Mouse (Mus musculus): Measurements from ENCODE around the gene Celsr2. TPM values are rescaled to one million over a fixed set of nuclear protein-coding genes. Genes with fewer than 3 reads are reported as not detected.
A peak's percentile ranks its signal among the peaks of the same experiment; 100 is the strongest.

The Celsr2 gene
- polyA plus RNA-seq (2016; fragmentation: Nextera tagmentation; extraction: Ambion mirVana), result 32.1 and 35.1 TPM in 2 replicates

DNA sequence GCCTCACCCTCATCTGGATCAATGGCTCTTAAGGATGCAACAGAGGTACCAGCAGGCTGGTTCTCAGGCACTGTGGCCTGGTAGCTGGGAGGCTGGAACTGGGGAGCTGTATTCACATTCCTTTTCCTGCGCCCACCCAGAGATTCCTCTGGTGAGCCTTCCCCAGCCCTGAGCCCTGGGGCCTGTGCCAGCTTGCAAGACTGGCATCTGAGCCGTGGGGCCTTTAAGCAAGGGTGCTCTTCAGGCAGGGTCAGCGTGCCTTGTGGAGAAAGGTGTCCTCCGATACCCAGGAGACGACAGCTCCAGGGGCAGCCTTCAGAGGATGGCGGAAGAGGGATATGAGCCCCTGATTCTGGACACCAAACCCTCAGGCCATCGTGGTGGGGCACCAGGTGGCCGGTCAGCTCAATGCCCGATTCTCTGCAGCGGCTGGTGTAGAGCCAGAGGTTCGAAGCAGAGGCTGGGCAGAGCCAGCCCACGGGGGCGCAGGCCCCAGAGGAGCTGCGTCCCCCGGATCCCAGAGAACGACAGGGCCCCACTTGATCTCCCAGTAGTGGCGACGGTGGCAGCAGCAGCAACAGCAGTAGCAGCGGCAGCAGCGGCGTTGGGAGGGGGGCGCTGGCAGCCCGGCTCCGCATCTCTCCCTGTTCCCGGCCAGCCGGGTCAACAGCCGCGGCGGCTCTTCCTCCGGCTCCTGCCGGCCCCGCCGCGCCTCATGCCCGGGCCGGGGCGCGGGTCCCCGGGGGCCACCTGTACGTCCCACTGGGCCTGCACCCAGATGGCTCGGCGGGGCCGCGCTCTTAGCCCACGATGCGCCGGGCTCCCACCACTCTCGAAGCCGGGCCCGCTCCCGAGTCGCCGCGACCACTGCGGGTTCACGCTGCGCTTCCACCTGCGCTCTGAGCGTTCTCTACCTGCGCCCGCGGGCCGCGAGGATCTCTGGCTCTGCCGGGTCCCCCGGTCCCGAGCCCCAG lies at the start of gene Celsr2:
TSS of gene Celsr2 (minus strand) at position 696 of the 974 bp plus-strand sequence.
- Histone ChIP-seq H3K36me3 (replicated peaks) (peaks cover 50% of the 10 kb centered on the region), H3K27me3 (ENCODE audit: poor library complexity, severe bottlenecking) (peaks cover 28% of the 10 kb centered on the region), H3K9me3 (peaks cover 28% of the 10 kb centered on the region), H3K27ac (peak within 1 kb of the TSS; percentile 96), H3K4me3 (peak within 1 kb of the TSS; percentile 86), H3K4me1 (peaks cover 53% of the 10 kb centered on the region)
- DNase-seq (ENCODE audit: extremely low spot score, low spot score), result peak; percentile 62
- WGBS, result 6% methylated on average over 63 of the region's 67 CpGs

DNA sequence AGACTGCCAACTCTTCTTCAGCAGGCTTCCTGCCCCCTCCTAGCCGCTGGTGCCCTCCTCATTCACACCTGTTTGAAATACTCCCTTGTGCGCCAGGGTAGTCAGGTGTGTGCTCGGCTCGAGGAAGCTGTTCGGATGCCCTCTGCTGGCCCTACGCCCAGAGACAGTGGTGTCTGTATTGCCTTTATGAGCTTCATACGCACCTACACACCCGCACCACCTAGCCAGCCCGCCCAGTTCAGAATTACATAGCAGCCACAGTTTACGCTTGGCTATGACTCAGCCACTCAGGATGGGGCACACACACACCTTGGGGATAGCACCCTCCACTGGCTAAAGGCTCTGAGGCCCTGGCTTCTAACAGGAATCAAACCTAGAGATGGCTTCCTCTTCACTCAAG lies 43.5 kb upstream of the Celsr2 start:
- Histone ChIP-seq H3K9me3 (no peaks in the 10 kb centered on the region), H3K36me3 (replicated peaks) (no peaks in the 10 kb centered on the region), H3K27ac (no peak overlapping the region), H3K4me1 (peaks cover 15% of the 10 kb centered on the region; the same call in 1 of the 2 replicates), H3K4me3 (no peak overlapping the region), H3K27me3 (ENCODE audit: poor library complexity, severe bottlenecking) (no peaks in the 10 kb centered on the region; the same call in 1 of the 2 replicates)
- peak; percentile 29 for DNase-seq (ENCODE audit: extremely low spot score, low spot score)
- WGBS, result 46% methylated on average over 10 of the region's 10 CpGs

DNA sequence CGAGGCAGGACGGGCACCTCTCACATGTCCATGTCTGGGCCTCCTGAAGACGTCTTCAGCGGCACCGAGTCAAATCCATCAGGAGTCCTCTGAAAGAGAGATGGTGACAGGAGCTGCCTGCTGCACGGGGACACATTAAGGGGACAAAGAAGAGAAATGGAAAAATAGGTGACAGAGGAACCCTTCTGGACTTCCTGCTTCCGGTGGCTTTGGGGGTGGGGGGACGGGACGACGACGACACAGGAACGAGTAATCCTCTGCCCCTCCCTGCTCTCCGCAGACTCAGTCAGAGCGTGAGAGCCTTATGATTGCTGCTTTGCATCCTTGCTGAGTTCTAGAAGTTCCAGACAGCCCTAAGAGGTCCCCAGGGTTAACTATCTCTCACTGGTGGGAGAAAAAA lies 43.0 kb upstream of the Celsr2 start:
- Histone ChIP-seq H3K27ac (peak overlapping the region; percentile 51; the same call in 1 of the 2 replicates), H3K36me3 (replicated peaks) (no peaks in the 10 kb centered on the region), H3K27me3 (ENCODE audit: poor library complexity, severe bottlenecking) (no peaks in the 10 kb centered on the region; the same call in 1 of the 2 replicates), H3K4me1 (peaks cover 15% of the 10 kb centered on the region; the same call in 1 of the 2 replicates), H3K4me3 (peak overlapping the region; percentile 3; the same call in 1 of the 2 replicates), H3K9me3 (no peaks in the 10 kb centered on the region)
- WGBS, result 57% methylated on average over 14 of the region's 14 CpGs
- DNase-seq (ENCODE audit: extremely low spot score, low spot score), result no peak

DNA sequence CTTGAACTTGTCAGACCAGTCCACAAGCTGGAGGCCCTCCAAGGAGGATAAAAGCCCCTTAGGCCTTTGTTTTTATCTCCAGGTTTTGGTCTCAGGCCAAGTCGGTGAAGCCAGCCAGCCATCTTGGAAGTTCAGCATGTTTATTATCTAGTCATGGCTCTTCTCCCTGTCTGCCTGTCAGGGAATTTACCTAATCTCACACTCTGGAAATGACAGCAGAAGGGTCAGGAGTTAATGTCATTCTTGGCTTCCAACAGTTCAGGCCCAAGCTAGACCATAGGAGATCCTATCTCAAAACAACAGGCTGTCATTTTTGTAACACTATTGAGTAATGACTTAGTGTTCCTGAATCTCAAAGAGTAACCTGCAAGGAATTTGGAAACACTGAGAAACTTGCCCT lies 38.8 kb upstream of the Celsr2 start:
- H3K9me3 ChIP-seq, result no peaks in the 10 kb centered on the region
- H3K27me3 ChIP-seq (ENCODE audit: poor library complexity, severe bottlenecking), result no peaks in the 10 kb centered on the region
- DNase-seq (ENCODE audit: extremely low spot score, low spot score), result no peak
- peaks cover 9% of the 10 kb centered on the region; the same call in 1 of the 2 replicates for H3K4me1 ChIP-seq
- 84% methylated on average over 1 of the region's 1 CpGs for WGBS
- H3K27ac ChIP-seq, result no peak overlapping the region
- H3K36me3 ChIP-seq (replicated peaks), result no peaks in the 10 kb centered on the region
- H3K4me3 ChIP-seq, result no peak overlapping the region

DNA sequence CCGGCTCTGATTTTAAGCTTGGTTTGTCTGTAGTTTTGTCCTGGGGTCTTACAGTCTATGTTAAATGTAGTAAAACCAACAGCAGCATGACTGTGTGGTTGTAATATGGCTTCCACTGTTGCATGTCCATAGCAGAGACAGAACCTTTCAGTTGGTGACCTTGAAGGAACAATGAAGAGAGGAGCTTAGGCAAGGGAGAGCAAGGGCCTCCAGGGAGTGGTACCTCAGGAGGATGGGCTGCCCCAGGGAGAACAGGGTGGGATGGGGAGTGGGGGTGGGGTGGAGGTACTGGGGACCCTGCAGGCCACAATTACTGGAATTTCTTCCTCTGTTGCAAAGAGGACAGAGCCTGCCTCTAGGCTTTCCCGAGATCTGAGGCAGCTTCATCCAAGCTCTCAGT lies 36.6 kb upstream of the Celsr2 start:
- Histone ChIP-seq H3K36me3 (replicated peaks) (no peaks in the 10 kb centered on the region), H3K27ac (no peak overlapping the region), H3K4me1 (no peaks in the 10 kb centered on the region), H3K9me3 (no peaks in the 10 kb centered on the region), H3K4me3 (no peak overlapping the region), H3K27me3 (ENCODE audit: poor library complexity, severe bottlenecking) (no peaks in the 10 kb centered on the region)
- DNase-seq (ENCODE audit: extremely low spot score, low spot score), result no peak
- 85% methylated on average over 2 of the region's 2 CpGs for WGBS

DNA sequence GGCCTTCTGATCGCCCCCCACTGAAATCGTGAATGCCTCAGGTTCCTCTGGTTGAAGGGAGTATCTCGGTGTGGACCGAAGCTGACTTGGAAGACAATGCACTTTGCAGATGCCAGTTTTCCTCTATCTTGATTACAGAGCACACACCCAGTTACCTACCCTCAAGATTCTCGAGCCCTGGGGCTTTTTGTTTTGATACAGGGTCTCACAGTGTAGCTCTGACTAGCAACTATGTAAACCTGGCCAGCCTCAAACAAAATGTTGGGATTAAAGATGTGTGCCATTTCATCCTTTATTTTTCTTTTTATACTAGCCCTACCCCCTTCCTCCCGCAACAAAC lies 30.0 kb upstream of the Celsr2 start:
- Histone ChIP-seq H3K36me3 (replicated peaks) (peaks cover 25% of the 10 kb centered on the region), H3K27me3 (ENCODE audit: poor library complexity, severe bottlenecking) (no peaks in the 10 kb centered on the region), H3K27ac (peak overlapping the region; percentile 91), H3K4me1 (peaks cover 41% of the 10 kb centered on the region), H3K9me3 (no peaks in the 10 kb centered on the region), H3K4me3 (peak overlapping the region; percentile 92)
- DNase-seq (ENCODE audit: extremely low spot score, low spot score), result no peak
- 15% methylated on average over 6 of the region's 6 CpGs for WGBS

DNA sequence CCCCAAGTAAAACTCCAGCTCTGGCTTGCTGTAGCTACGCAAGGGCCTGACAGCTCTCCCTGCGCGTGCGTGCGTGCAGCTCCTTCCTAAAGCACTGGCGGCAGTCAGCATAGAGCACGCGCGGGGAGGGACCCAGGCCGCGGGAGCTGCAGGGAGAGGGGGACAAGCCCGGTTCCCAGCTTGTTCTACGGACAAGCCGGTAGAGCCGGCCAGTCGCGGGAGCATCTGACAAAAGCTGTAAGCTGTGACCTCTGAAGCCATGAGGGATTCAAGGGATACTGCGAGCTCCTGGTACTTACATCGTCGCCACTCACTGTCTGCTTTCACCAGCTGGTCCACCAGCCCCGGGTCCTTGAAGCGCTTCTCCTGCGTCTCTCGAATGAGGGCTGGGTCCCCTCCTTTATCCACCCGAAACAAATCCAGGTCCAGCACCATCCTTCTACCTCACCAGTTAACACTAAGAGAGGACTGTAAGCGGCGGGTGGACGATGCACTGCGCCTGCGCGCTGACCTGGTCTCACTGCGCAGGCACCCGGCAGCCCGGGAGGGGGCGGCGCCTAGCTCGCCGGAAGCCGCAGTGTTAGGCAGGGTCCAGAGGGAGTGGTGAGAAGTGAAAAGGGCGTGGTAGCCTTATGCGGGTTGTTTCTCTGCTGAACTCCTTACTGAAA lies 29.5 kb upstream of the Celsr2 start, which contains the start of gene Sars:
TSS of gene Sars (minus strand) at position 512 of the 668 bp plus-strand sequence.
- no peaks in the 10 kb centered on the region for H3K9me3 ChIP-seq
- DNase-seq (ENCODE audit: extremely low spot score, low spot score), result peak; percentile 92

DNA sequence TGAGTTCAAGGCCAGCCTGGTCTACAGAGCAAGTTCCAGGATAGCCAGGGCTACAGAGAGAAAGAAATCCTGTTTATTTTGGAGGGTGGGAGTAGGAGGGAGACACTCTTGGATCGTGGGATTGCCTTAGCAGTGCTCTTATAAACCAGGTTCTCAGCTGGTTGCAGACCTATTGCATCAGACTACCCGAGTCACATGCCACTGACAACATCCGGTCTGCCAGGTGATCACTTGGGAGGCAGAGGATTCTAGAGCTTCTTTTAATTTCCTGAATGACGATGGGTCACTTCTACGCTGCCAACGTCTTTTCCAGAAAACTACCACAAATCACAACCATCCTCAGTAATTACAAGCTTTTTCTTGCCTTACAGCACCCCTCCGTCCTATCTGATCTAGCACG lies 28.7 kb upstream of the Celsr2 start:
- Histone ChIP-seq H3K36me3 (replicated peaks) (peaks cover 36% of the 10 kb centered on the region), H3K4me1 (peaks cover 41% of the 10 kb centered on the region), H3K9me3 (no peaks in the 10 kb centered on the region), H3K27me3 (ENCODE audit: poor library complexity, severe bottlenecking) (no peaks in the 10 kb centered on the region), H3K27ac (peak overlapping the region; percentile 91), H3K4me3 (peak overlapping the region; percentile 92)
- no peak for DNase-seq (ENCODE audit: extremely low spot score, low spot score)
- WGBS, result 33% methylated on average over 8 of the region's 8 CpGs

More for the DNA sequence above, 29.5 kb upstream of the Celsr2 start, which contains the start of gene Sars:
- WGBS, result under 1% methylated on average over 41 of the region's 41 CpGs
- peaks cover 29% of the 10 kb centered on the region for H3K36me3 ChIP-seq (replicated peaks)
- H3K27ac ChIP-seq, result peak within 1 kb of the TSS; percentile 91
- peaks cover 41% of the 10 kb centered on the region for H3K4me1 ChIP-seq
- H3K27me3 ChIP-seq (ENCODE audit: poor library complexity, severe bottlenecking), result no peaks in the 10 kb centered on the region
- H3K4me3 ChIP-seq, result peak within 1 kb of the TSS; percentile 92

DNA sequence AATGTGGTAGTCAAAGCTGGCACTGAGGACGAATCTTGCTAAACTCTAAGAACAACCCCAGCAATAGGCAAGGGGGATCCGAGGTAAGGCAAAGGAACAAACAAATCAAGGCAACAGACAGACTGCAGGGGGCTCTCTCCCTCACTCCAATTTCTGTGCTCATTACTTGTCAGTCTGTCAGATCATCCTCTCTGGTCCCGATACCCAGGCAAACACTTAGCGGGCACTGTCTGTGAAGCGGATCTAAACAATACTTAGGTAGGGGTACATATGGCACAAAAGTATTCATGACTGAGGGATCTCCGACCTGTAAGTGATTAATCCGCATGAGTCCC lies 21.0 kb upstream of the Celsr2 start:
- WGBS, result 83% methylated on average over 7 of the region's 7 CpGs
- Histone ChIP-seq H3K4me3 (no peak overlapping the region), H3K27me3 (ENCODE audit: poor library complexity, severe bottlenecking) (no peaks in the 10 kb centered on the region), H3K27ac (no peak overlapping the region), H3K9me3 (no peaks in the 10 kb centered on the region), H3K36me3 (replicated peaks) (peaks cover 85% of the 10 kb centered on the region), H3K4me1 (peaks cover 52% of the 10 kb centered on the region)
- no peak for DNase-seq (ENCODE audit: extremely low spot score, low spot score)

DNA sequence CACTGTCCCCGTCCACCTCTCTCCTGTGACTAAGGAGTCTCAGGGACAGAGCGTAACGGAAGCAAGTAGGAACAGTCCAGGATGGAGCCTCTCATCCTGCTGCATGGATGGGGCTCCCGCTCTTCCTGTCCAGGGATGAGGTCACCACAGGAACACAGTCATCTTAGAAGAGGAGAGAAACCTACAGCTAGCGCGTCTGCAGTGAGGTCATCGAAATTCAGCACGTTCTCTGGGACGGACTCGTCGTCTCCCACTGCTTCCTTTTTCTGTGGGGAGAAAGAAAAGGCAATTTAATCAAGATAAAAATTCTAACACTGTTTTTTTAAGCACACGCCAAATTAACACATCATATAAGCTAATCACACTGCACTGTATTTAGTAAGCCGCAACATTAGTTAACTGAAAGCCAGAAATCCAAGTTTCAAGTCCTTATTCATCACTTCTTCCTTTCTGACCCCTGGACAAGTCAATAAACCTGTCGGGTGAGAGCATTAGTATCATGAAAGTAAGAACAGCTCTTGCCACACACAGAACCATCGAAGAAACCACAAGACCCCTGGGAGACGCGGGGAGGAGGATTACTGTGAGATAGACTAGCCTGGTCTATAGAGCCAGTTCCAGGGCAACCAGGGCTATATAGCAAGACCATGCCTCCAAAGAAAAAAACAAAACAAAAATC lies 20.5 kb upstream of the Celsr2 start:
- H3K9me3 ChIP-seq, result no peaks in the 10 kb centered on the region
- no peaks in the 10 kb centered on the region for H3K27me3 ChIP-seq (ENCODE audit: poor library complexity, severe bottlenecking)
- peaks cover 85% of the 10 kb centered on the region for H3K36me3 ChIP-seq (replicated peaks)
- DNase-seq (ENCODE audit: extremely low spot score, low spot score), result no peak
- 90% methylated on average over 17 of the region's 17 CpGs for WGBS
- H3K4me3 ChIP-seq, result no peak overlapping the region
- peaks cover 57% of the 10 kb centered on the region for H3K4me1 ChIP-seq
- peak overlapping the region; percentile 90 for H3K27ac ChIP-seq

DNA sequence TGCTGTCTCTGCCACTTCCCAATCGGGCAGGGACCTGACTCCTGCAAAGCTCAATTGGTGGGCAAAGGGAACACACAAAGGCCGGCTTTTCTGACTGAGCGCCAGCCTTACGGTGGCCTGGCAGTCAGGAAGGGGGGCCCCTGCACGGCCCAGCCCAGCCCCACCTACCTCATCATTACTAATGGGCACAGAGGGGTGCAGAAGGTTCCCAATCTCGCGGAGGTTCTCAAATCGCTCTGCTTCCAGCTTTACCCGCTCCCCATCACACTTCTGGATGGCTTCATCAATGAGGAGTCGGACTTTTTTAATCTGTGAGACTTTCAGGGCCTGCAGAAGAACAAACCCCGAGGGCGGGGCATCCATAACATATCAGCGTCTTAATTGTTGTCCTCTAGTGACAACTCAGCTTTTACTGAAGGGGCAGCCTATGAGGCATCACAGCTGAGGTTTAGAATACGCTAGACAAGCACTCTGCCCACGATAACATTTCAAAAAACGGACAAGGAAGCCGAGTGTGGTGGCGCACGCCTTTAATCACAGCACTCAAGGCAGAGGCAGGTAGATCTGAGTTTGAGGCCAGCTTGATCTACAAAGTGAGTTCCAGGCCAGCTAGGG lies 18.6 kb upstream of the Celsr2 start:
- Histone ChIP-seq H3K4me1 (peaks cover 57% of the 10 kb centered on the region), H3K27ac (peak overlapping the region; percentile 90), H3K9me3 (no peaks in the 10 kb centered on the region), H3K27me3 (ENCODE audit: poor library complexity, severe bottlenecking) (no peaks in the 10 kb centered on the region), H3K4me3 (peak overlapping the region; percentile 34), H3K36me3 (replicated peaks) (peaks cover 87% of the 10 kb centered on the region)
- WGBS, result 24% methylated on average over 19 of the region's 19 CpGs
- DNase-seq (ENCODE audit: extremely low spot score, low spot score), result no peak
